Mouse (Mus musculus) spleen, adult 2 months (tissue): ENCODE results near the gene Ewsr1. TPM values are rescaled to one million over a fixed set of nuclear protein-coding genes. Genes with fewer than 3 reads are reported as not detected.
A peak's percentile ranks its signal among the peaks of the same experiment; 100 is the strongest.

Experiments used
- DNase-seq, 2 experiments: peaks; one replicate each; pipeline versions ENCODE4 v3.0.0 to v3.0.0-alpha.2; 2012 to 2021; ENCODE audit warnings: low spot score in 2 of 2, low read depth in 1 of 2
- H3K27ac ChIP-seq: fragments of 200-500 bp; 2 replicates; pipeline ENCODE4 v1.5.1; 2012; ENCODE audit warnings: low read length, inconsistent platforms; ENCODE audit not compliant: insufficient read depth
- H3K27me3 ChIP-seq: fragments of 200-500 bp; 2 replicates; pipeline ENCODE4 v1.6.1; 2012; ENCODE audit warnings: mild to moderate bottlenecking, moderate library complexity, low read length, inconsistent platforms; ENCODE audit not compliant: control insufficient read depth, insufficient read depth
- H3K36me3 ChIP-seq: fragments of 200-500 bp; 2 replicates; pipeline ENCODE4 v1.6.1; 2012; ENCODE audit warnings: mild to moderate bottlenecking, low read length, inconsistent platforms; ENCODE audit not compliant: control insufficient read depth, insufficient read depth
- H3K4me1 ChIP-seq: fragments of 200-500 bp; 2 replicates; pipeline ENCODE4 v1.6.1; 2011; ENCODE audit warnings: inconsistent platforms; ENCODE audit not compliant: control insufficient read depth, insufficient read depth, insufficient read length
- H3K4me3 ChIP-seq: fragments of 200-500 bp; 2 replicates; pipeline ENCODE4 v1.5.1; 2011; ENCODE audit warnings: mild to moderate bottlenecking, inconsistent platforms; ENCODE audit not compliant: insufficient read depth, insufficient read length; ENCODE audit errors: extremely low read depth
- CTCF ChIP-seq: fragments of 200-500 bp; IDR thresholded peaks from 2 replicates; pipeline ENCODE4 v1.5.1; 2011; ENCODE audit warnings: mild to moderate bottlenecking, inconsistent platforms; ENCODE audit not compliant: insufficient read depth, insufficient read length, insufficient replicate concordance; ENCODE audit errors: extremely low read depth
- POLR2A ChIP-seq: fragments of 200-500 bp; IDR thresholded peaks from 2 replicates; pipeline ENCODE4 v1.6.1; 2011; ENCODE audit warnings: low read depth, low read length, inconsistent platforms
- WGBS: fragments of 180-500 bp; shearing (Covaris S2); methylation state at CpG from one replicate; pipeline ENCODE4 v1.1.7; 2018; 5-methylcytosine and 5-hydroxymethylcytosine counted together
- polyA plus RNA-seq: library from polyadenylated mRNA; depleted of rRNA; stranded (reverse); fragments of >200 nt; gene quantifications from 2 replicates; pipeline ENCODE4 v1.2.3, GENCODE M21; 2012

The Ewsr1 gene
- polyA plus RNA-seq, 1 experiment: 322 TPM

DNA sequence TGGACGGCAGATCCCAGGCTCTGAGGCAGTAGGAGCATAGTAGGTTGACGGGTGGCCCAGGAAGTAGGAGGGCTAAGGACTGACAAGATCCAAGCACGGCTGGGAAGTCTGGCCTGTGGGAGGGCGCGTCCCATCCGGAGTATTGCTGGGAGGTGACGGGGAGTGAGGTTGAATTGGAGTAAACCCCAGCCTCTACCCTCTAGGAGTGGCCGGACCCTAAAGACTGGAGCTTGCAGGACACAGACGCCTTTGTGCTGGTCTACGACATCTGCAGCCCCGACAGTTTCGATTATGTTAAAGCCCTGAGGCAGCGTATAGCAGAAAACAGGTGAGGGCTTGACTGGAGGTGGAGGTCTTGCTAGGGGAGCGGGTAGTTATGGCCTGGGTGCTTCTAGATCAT is 39.8 kb downstream of the Ewsr1 start:
- no peaks in the 10 kb centered on the region for H3K36me3 ChIP-seq
- H3K4me3 ChIP-seq: no peak overlapping the region
- no peak overlapping the region for H3K27ac ChIP-seq
- 49% methylated on average over 14 of the region's 14 CpGs for WGBS
- no peak for DNase-seq
- TF ChIP-seq POLR2A: no peak
- no peak for TF ChIP-seq CTCF
- H3K27me3 ChIP-seq: peaks cover 13% of the 10 kb centered on the region
- H3K4me1 ChIP-seq: peaks cover 29% of the 10 kb centered on the region

GRCm38 (mm10) chr11:5058783-5059182 is 40.3 kb downstream of the Ewsr1 start:
- no peak overlapping the region; the same call in 1 of the 2 replicates for H3K4me3 ChIP-seq
- no peak overlapping the region for H3K27ac ChIP-seq
- 53% methylated on average over 9 of the region's 9 CpGs for WGBS
- H3K4me1 ChIP-seq: peaks cover 29% of the 10 kb centered on the region
- peaks cover 13% of the 10 kb centered on the region for H3K27me3 ChIP-seq
- no peak for DNase-seq
- no peaks in the 10 kb centered on the region for H3K36me3 ChIP-seq
- no peak for TF ChIP-seq POLR2A
- TF ChIP-seq CTCF: no peak

- H3K4me3 ChIP-seq: peak within 1 kb of the TSS; percentile 59
- peaks cover 13% of the 10 kb centered on the region for H3K27me3 ChIP-seq
- TF ChIP-seq CTCF: no peak
- no peak for TF ChIP-seq POLR2A
- peaks cover 29% of the 10 kb centered on the region for H3K4me1 ChIP-seq
- DNase-seq: peak in 1 of 2 experiments; percentile 73
- H3K27ac ChIP-seq: no peak within 1 kb of the TSS
- H3K36me3 ChIP-seq: no peaks in the 10 kb centered on the region
- 1% methylated on average over 77 of the region's 77 CpGs for WGBS
Observed at GRCm38 (mm10) chr11:5057856-5058641, 41.0 kb downstream of the Ewsr1 start, which contains the start of gene Rasl10a. TSS of gene Rasl10a (plus strand) at chr11:5058128.

DNA sequence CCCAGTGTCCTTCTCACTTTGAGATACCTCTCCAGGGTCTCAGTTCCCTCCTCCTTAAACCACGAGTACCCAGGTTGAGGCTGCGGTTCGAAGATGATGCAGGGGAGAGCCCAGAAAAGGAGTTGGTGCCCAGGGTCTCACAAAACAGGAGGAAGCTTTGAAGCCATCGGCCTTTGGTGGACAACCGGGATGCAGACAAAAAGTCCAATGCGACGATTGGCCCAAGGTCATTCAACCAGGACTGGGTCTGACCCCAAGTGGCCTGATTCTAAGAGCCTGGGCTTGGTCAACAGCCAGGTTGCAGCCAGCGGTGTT is 41.6 kb downstream of the Ewsr1 start:
- 38% methylated on average over 8 of the region's 8 CpGs for WGBS
- DNase-seq: no peak
- H3K4me1 ChIP-seq: peaks cover 29% of the 10 kb centered on the region
- TF ChIP-seq POLR2A: no peak
- no peak for TF ChIP-seq CTCF
- peak overlapping the region; percentile 59; the same call in 1 of the 2 replicates for H3K4me3 ChIP-seq
- H3K27ac ChIP-seq: no peak overlapping the region
- no peaks in the 10 kb centered on the region for H3K36me3 ChIP-seq
- H3K27me3 ChIP-seq: peaks cover 13% of the 10 kb centered on the region

DNA sequence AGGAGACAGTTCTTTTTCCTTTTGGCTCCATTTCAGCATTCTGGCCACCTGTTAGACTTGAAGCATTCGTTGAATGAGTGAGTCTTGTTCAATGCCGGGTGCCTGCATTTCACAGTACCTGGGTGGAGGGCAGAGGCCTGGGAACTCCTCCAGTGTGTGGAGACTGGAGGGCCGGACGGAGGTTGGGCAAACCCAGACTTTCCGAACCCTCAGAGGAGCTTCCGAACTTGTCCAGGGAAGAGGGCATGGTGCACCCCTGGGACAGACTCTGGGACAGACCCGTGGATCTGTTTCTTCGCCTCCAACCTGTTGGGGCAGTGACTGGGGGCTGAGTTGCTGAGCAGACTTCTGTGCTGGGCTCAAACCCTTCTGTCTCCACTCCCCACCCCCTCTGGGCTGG is 42.0 kb downstream of the Ewsr1 start:
- Histone ChIP-seq H3K27me3 (peaks cover 12% of the 10 kb centered on the region), H3K27ac (no peak overlapping the region), H3K4me1 (peaks cover 26% of the 10 kb centered on the region), H3K4me3 (no peak overlapping the region), H3K36me3 (no peaks in the 10 kb centered on the region)
- no peak for DNase-seq
- TF ChIP-seq CTCF (no peak), POLR2A (no peak)
- WGBS: 87% methylated on average over 8 of the region's 8 CpGs

DNA sequence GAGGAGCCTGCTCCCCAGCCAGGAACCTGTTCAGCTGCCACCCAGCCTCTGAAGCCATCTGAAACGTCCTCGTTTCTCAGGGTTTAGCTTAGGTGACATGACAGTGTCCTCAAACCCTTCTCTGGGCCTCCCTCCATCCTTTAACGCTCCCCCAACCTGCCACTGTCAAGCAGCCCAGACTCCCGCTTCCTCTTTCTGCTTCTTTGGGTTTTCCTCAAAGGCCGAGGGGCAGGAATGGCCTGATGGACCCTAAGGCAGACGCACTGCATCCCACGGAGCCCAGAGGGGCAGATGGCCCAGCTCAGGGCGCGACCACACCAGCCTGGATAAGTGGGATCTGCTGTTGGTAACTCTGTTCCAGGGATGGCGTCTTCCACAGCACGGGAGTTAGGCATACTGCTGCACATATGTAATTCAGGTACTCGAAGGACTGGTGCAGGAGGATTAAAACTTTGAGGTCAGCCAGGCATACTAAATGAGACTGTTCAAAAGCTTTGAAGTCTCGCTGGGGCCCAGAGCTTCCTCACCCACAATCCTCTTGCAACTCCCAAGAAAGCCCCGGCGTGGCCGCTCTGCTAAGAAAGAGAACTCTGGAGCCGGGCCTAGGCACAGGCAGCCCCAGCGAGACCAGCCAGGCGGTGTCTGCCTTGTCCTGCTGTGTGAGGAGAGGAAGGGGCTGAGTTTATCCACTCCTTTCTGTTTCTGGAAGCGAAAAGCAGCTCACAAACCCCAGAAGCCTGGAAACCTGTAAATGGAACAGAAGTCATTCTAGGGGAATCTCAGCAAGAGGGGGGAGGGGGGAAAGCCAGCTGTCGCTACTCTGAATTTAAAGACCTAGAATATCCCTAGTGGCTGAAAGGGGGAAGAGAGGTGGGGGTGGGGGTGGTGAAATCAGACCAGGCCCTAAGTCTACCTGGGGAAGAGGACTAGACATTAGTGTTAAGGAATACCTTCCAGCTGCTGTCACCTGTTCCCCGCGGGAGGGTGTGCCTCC is 42.8 kb downstream of the Ewsr1 start:
- WGBS: 62% methylated on average over 23 of the region's 23 CpGs
- DNase-seq: no peak
- peaks cover 18% of the 10 kb centered on the region for H3K4me1 ChIP-seq
- H3K27ac ChIP-seq: no peak overlapping the region
- H3K36me3 ChIP-seq: no peaks in the 10 kb centered on the region
- no peak for TF ChIP-seq POLR2A
- no peak for TF ChIP-seq CTCF
- no peak overlapping the region for H3K4me3 ChIP-seq
- H3K27me3 ChIP-seq: peaks cover 5% of the 10 kb centered on the region
